Mouse (Mus musculus) left cerebral cortex, postnatal 4 days (tissue): ENCODE measurements around the gene Phf14. TPM values are rescaled to one million over a fixed set of nuclear protein-coding genes. Genes with fewer than 3 reads are reported as not detected.
"Not testable (repeated sequence)": the region's sequence is repeated elsewhere in the genome, so short reads cannot be mapped to it uniquely, and the experiment has no call there.

Experiments
- DNase-seq: peaks from one replicate; pipeline ENCODE4 v3.0.0-alpha.2; 2022
- intact Hi-C: fragments of 180-260 bp; cut with DNase I; formaldehyde crosslinking; loops from one replicate; pipeline ENCODE4 v1.15.1; 2025
- total RNA-seq, 2 experiments: library from RNA; stranded (reverse); gene quantifications; 2 replicates each; pipeline ENCODE4 v1.2.3; 2021

Phf14 gene
- total RNA-seq = 100 to 1,000 TPM; 221 to 249 TPM

GRCm38 (mm10) chr6:11907269-11908032 lies at the start of gene Phf14, which contains the start of gene Ndufa4:
TSS of gene Phf14 (plus strand) at chr6:11907809.
TSS of gene Ndufa4 (minus strand) at chr6:11907497.
- intact Hi-C loops = no loop called here
- peak; percentile 92 for DNase-seq

- intact Hi-C loops, DNase-seq: not testable (repeated sequence)
Observed at GRCm38 (mm10) chr6:11875364-11875763, 32.2 kb upstream of the Phf14 start.

- DNase-seq = no peak
- intact Hi-C loops = no loop called here
Observed at GRCm38 (mm10) chr6:11900809-11901310, 6.7 kb upstream of the Phf14 start.

- intact Hi-C loops = no loop called here
- DNase-seq = no peak
Observed at GRCm38 (mm10) chr6:11906890-11907268, 730 bp upstream of the Phf14 start.

- intact Hi-C loops = no loop called here
- no peak for DNase-seq
Observed at GRCm38 (mm10) chr6:11908170-11908569, 561 bp downstream of the Phf14 start.

- peak; percentile 91 for DNase-seq
- intact Hi-C loops = no loop called here
Observed at GRCm38 (mm10) chr6:11925496-11926041, 18.0 kb downstream of the Phf14 start.

- peak; percentile 48 for DNase-seq
- intact Hi-C loops = no loop called here
Observed at GRCm38 (mm10) chr6:11926082-11926595, 18.5 kb downstream of the Phf14 start.

- intact Hi-C loops = no loop called here
- DNase-seq = no peak
Observed at GRCm38 (mm10) chr6:11927485-11927884, 19.9 kb downstream of the Phf14 start.

GRCm38 (mm10) chr6:11933403-11933802 lies 25.8 kb downstream of the Phf14 start:
- intact Hi-C loops = no loop called here
- peak; percentile 8 for DNase-seq

- intact Hi-C loops = no loop called here
- no peak for DNase-seq
Observed at GRCm38 (mm10) chr6:11940895-11941294, 33.3 kb downstream of the Phf14 start.

GRCm38 (mm10) chr6:11942089-11942488 lies 34.5 kb downstream of the Phf14 start:
- intact Hi-C loops = no loop called here
- DNase-seq = no peak

GRCm38 (mm10) chr6:11948100-11948499 lies 40.5 kb downstream of the Phf14 start:
- no peak for DNase-seq
- intact Hi-C loops = no loop called here

- intact Hi-C loops = no loop called here
- no peak for DNase-seq
Observed at GRCm38 (mm10) chr6:11960172-11960571, 52.6 kb downstream of the Phf14 start.

GRCm38 (mm10) chr6:11993782-11994181 lies 86.2 kb downstream of the Phf14 start:
- no peak for DNase-seq
- intact Hi-C loops = no loop called here

GRCm38 (mm10) chr6:11998576-11998975 lies 91.0 kb downstream of the Phf14 start:
- intact Hi-C loops = no loop called here

GRCm38 (mm10) chr6:11999506-11999905 lies 91.9 kb downstream of the Phf14 start:
- DNase-seq = no peak
- intact Hi-C loops = no loop called here

More at GRCm38 (mm10) chr6:11998576-11998975, 91.0 kb downstream of the Phf14 start:
- no peak for DNase-seq

- intact Hi-C loops = no loop called here
- no peak for DNase-seq
Observed at GRCm38 (mm10) chr6:12005455-12005854, 97.8 kb downstream of the Phf14 start.

- no peak for DNase-seq
- intact Hi-C loops = no loop called here
Observed at GRCm38 (mm10) chr6:12006001-12006400, 98.4 kb downstream of the Phf14 start.

GRCm38 (mm10) chr6:12012103-12012502 lies 104.5 kb downstream of the Phf14 start:
- intact Hi-C loops = no loop called here
- no peak for DNase-seq

GRCm38 (mm10) chr6:12014035-12014434 lies 106.4 kb downstream of the Phf14 start:
- DNase-seq = no peak
- intact Hi-C loops = no loop called here

- intact Hi-C loops = no loop called here
- DNase-seq = no peak
Observed at GRCm38 (mm10) chr6:12014733-12015132, 107.1 kb downstream of the Phf14 start.

GRCm38 (mm10) chr6:12019736-12020135 lies 112.1 kb downstream of the Phf14 start:
- intact Hi-C loops = no loop called here
- no peak for DNase-seq
